Mouse (Mus musculus) heart, adult 2 months (tissue): Measurements from ENCODE around the gene Rcn2. TPM values are rescaled to one million over a fixed set of nuclear protein-coding genes. Genes with fewer than 3 reads are reported as not detected.

Experiments
- DNase-seq, 2 experiments: peaks; one replicate each; pipeline ENCODE4 v3.0.0; 2021
- H3K27ac ChIP-seq: fragments of 200-600 bp; 2 replicates; pipeline ENCODE4 v1.8.1; 2022
- H3K27me3 ChIP-seq: fragments of 200-500 bp; 2 replicates; pipeline ENCODE4 v1.6.1; 2012; ENCODE audit warnings: mild to moderate bottlenecking, low read length, inconsistent platforms, mixed read lengths; ENCODE audit not compliant: control insufficient read depth, insufficient read depth
- H3K36me3 ChIP-seq: fragments of 200-500 bp; 2 replicates; pipeline ENCODE4 v1.6.1; 2012; ENCODE audit warnings: low read length, inconsistent platforms; ENCODE audit not compliant: control insufficient read depth, insufficient read depth
- H3K4me1 ChIP-seq: fragments of 200-500 bp; 2 replicates; pipeline ENCODE4 v1.6.1; 2011; ENCODE audit warnings: low read length; ENCODE audit not compliant: control insufficient read depth, insufficient read depth
- H3K4me3 ChIP-seq: fragments of 200-600 bp; 2 replicates; pipeline ENCODE4 v1.8.1; 2022
- H3K79me2 ChIP-seq: fragments of 200-500 bp; replicated peaks from 2 replicates; pipeline ENCODE4 v1.6.1; 2012; ENCODE audit warnings: mild to moderate bottlenecking, inconsistent platforms, low read length, moderate library complexity, mixed read lengths; ENCODE audit not compliant: control insufficient read depth, insufficient read depth
- H3K9ac ChIP-seq: fragments of 200-500 bp; 2 replicates; pipeline ENCODE4 v1.6.1; 2012; ENCODE audit warnings: low read depth, mild to moderate bottlenecking, control low read depth, inconsistent platforms, low read length, mixed read lengths
- CTCF ChIP-seq: fragments of 200-600 bp; IDR thresholded peaks from 2 replicates; pipeline ENCODE4 v1.8.1; 2022; ENCODE audit warnings: antibody characterized with exemption, mild to moderate bottlenecking, moderate library complexity
- EP300 ChIP-seq: fragments of 200-500 bp; IDR thresholded peaks from 2 replicates; pipeline ENCODE4 v1.6.1; 2011; ENCODE audit warnings: low read depth, low read length, control low read depth; ENCODE audit not compliant: insufficient read depth
- POLR2A ChIP-seq: fragments of 200-500 bp; IDR thresholded peaks from 2 replicates; pipeline ENCODE4 v1.6.1; 2011; ENCODE audit warnings: mild to moderate bottlenecking, low read depth, low read length, control low read depth; ENCODE audit not compliant: insufficient read depth
- WGBS: fragments of 180-500 bp; shearing (Covaris S2); methylation state at CpG from one replicate; pipeline ENCODE4 v1.1.7; 2018; 5-methylcytosine and 5-hydroxymethylcytosine counted together
- intact Hi-C: fragments of 180-260 bp; cut with DNase I; formaldehyde crosslinking; loops from one replicate; pipeline ENCODE4 v1.15.1; 2025
- polyA plus RNA-seq: library from polyadenylated mRNA; depleted of rRNA; stranded (reverse); fragments of >200 nt; gene quantifications from 2 replicates; pipeline ENCODE4 v1.2.3, GENCODE M21; 2012
- total RNA-seq, 2 experiments: library from RNA; stranded (reverse); gene quantifications; 2 replicates each; pipeline ENCODE4 v1.2.3; 2021

Rcn2 gene
- total and polyA plus RNA-seq, 3 experiments: 17.1 to 31.9 (median 31.0) TPM

DNA sequence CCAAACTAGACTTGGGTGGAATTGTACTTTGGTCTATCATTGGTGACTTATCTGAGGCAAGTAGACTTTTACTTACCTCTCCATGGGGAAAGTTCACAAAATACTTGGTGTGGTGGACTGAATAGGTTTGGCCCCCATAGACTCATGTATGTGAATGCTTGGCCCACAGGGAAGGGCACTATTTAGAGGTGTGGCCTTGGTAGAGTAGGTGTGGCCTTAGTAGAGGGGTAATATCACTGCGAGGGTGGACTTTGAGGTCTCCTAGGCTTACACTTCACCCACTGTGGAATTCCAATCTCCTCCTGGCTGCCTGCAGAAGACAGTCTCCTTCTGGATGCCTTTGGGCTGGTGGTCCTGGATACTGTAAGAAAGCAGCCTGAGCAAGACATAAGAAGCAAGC is 27.0 kb downstream of the Rcn2 start:
- no peaks in the 10 kb centered on the region for H3K79me2 ChIP-seq
- intact Hi-C loops: no loop called here
- TF ChIP-seq CTCF (no peak), EP300 (no peak), POLR2A (no peak)
- no peak overlapping the region for H3K9ac ChIP-seq
- no peaks in the 10 kb centered on the region for H3K36me3 ChIP-seq
- H3K27ac ChIP-seq: no peak overlapping the region
- H3K4me1 ChIP-seq: peaks cover 3% of the 10 kb centered on the region
- no peak for DNase-seq
- 96% methylated on average over 1 of the region's 1 CpGs for WGBS
- H3K4me3 ChIP-seq: no peak overlapping the region
- H3K27me3 ChIP-seq: no peaks in the 10 kb centered on the region

DNA sequence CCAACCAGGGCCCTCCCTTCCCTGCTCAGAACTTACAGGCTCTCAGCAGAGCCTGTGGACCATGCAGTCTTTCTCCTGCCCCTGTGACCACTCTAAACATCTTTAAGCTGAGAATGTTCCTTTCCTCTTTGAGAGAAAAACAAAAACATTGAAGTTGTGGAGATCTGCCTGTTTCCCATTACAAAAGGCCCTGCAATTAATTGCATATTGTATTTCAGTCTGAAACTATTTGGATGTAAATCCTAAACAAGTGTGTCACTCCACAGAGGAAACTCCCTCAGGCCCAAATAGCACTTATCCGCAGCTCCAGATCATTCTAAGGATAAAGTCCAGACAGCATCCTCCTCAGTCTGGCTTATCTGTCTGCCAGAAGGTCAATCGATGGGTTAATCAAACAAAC is 31.2 kb downstream of the Rcn2 start:
- Histone ChIP-seq H3K9ac (no peak overlapping the region), H3K79me2 (no peaks in the 10 kb centered on the region), H3K36me3 (no peaks in the 10 kb centered on the region), H3K27me3 (no peaks in the 10 kb centered on the region), H3K4me1 (peaks cover 4% of the 10 kb centered on the region), H3K27ac (no peak overlapping the region), H3K4me3 (no peak overlapping the region)
- intact Hi-C loops: no loop called here
- TF ChIP-seq CTCF (no peak), POLR2A (no peak), EP300 (no peak)
- WGBS: 39% methylated on average over 2 of the region's 2 CpGs
- no peak for DNase-seq

DNA sequence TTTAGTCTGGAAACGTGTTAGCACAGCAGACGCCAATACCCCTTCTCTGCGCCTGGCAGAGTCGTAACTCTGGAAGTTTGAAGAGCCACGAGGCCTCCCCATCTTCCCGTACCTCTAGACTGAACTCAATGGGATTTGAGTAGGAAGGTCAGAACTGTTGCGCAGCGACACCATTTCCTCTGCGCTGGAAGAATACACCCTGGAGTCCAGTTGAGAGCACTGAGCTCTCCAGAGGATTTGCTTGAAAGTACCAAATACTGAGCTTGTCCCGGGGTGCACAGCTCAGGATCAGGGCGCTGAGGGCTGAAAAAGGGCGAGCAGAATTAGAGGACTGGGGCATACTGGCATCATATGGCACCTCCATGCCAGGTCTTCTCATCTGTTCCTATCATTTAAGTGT is 33.2 kb downstream of the Rcn2 start:
- Histone ChIP-seq H3K27ac (peak overlapping the region; percentile 61; the same call in 1 of the 2 replicates), H3K4me1 (peaks cover 4% of the 10 kb centered on the region), H3K36me3 (no peaks in the 10 kb centered on the region), H3K79me2 (no peaks in the 10 kb centered on the region), H3K4me3 (no peak overlapping the region), H3K9ac (no peak overlapping the region), H3K27me3 (no peaks in the 10 kb centered on the region)
- 72% methylated on average over 12 of the region's 12 CpGs for WGBS
- DNase-seq: peak in 1 of 2 experiments; percentile 34
- TF ChIP-seq EP300 (no peak), CTCF (no peak), POLR2A (no peak)
- intact Hi-C loops: no loop called here

DNA sequence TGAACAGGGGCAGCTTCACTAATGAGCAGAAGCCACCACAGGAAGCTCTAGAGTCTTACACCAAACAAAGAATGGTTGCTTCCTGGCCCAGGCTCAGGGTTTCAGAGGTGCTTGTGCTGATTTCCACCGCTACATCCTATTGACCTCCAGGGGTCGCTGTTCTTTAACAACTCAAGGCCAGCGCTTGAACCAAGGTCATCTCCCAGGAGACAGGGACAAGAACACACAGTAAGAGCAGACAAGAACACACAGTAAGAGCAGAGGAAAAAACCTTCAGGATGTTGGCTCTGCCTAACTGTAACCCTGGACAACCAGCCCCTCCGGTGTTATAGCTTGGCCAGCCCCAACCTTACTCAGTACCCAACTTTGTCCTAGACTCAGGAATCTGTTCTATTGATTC is 33.6 kb downstream of the Rcn2 start:
- Histone ChIP-seq H3K27ac (peak overlapping the region; percentile 61), H3K79me2 (no peaks in the 10 kb centered on the region), H3K27me3 (no peaks in the 10 kb centered on the region), H3K4me1 (peaks cover 4% of the 10 kb centered on the region), H3K9ac (no peak overlapping the region), H3K4me3 (no peak overlapping the region), H3K36me3 (no peaks in the 10 kb centered on the region)
- WGBS: 3% methylated on average over 4 of the region's 4 CpGs
- peak; percentile 44 to 77 for DNase-seq
- TF ChIP-seq POLR2A: no peak
- peak; percentile 83 for TF ChIP-seq CTCF
- peak; percentile 68 for TF ChIP-seq EP300
- intact Hi-C loops: no loop called here

DNA sequence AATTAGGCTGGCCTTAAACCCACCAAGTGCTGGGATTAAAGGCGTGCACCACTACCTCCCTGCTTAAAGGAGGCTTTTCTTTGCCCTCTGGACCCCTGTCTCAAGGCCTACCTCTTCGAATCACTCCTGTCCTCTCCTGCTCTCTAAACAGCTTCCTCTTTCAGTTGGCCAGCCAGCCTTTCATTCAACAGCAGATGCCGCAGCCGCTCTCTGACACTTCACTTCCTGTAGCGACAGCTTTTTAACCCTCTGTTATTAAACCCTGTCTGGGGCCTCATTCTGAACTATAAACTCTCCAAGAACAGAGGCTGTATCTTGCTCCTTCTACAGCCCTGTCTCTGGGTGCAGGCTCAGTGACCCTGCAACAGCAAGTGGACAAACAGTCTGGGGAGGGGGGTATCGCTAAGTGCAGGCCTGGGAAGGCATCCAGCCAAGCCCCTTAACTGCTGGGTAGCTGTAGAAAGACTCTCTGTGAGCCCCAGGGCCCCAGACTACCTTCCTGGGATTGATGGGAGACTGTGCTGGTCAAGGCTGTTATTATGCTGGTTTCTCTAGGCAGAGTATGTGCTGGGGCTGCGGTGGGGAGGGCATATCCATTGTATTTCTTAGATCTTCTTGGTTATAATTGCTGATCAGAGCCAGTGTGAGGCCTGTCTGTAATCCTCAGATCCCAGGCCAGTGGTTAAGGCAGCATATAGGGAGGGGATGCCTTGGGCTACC is 34.4 kb downstream of the Rcn2 start:
- 42% methylated on average over 7 of the region's 7 CpGs for WGBS
- intact Hi-C loops: no loop called here
- TF ChIP-seq CTCF (no peak), EP300 (no peak), POLR2A (no peak)
- peak; percentile 42 to 55 for DNase-seq
- no peaks in the 10 kb centered on the region for H3K36me3 ChIP-seq
- no peaks in the 10 kb centered on the region for H3K79me2 ChIP-seq
- H3K4me3 ChIP-seq: no peak overlapping the region
- peaks cover 4% of the 10 kb centered on the region for H3K4me1 ChIP-seq
- no peaks in the 10 kb centered on the region for H3K27me3 ChIP-seq
- H3K9ac ChIP-seq: no peak overlapping the region
- H3K27ac ChIP-seq: peak overlapping the region; percentile 56

DNA sequence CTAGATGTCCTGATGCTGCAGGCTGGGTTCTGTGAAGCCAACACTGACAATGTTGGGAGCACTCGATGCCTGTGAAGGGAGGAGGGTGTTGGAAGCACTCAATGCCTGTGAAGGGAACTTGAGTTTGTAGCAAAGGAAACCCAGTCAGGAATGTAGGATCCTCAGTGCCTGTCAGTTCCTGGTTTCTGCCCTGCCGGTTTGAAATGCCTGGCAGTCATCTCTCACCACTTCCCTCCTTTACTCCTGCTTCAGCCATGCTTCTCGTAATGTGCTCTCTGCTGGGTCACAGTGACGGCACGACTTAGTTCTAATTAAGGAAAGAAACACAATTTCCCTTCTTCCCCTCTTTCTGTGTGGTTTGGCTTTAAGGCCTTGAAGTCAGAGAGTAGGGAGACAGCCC is 37.9 kb downstream of the Rcn2 start:
- intact Hi-C loops: no loop called here
- DNase-seq: no peak
- Histone ChIP-seq H3K9ac (no peak overlapping the region), H3K4me3 (no peak overlapping the region), H3K4me1 (peaks cover 4% of the 10 kb centered on the region), H3K79me2 (no peaks in the 10 kb centered on the region), H3K27me3 (no peaks in the 10 kb centered on the region), H3K27ac (no peak overlapping the region), H3K36me3 (no peaks in the 10 kb centered on the region)
- WGBS: 66% methylated on average over 5 of the region's 5 CpGs
- no peak for TF ChIP-seq EP300
- no peak for TF ChIP-seq POLR2A
- TF ChIP-seq CTCF: no peak
